Mouse (Mus musculus) intestine, embryonic 15.5 days (tissue): ENCODE measurements around the gene Heatr9. TPM values are rescaled to one million over a fixed set of nuclear protein-coding genes. Genes with fewer than 3 reads are reported as not detected.

Experiments used
- ATAC-seq: fragments of 200-750 bp; cut with Nextera tagmentation; 2 replicates; pipeline ENCODE4 v1.8.0; 2017; ENCODE audit warnings: moderate TSS enrichment, moderate library complexity
- H3K27ac ChIP-seq: fragments of 300-500 bp; sonication (generic); 2 replicates; pipeline ENCODE4 v1.5.1; 2015; ENCODE audit warnings: mild to moderate bottlenecking, inconsistent platforms
- H3K27me3 ChIP-seq: fragments of 300-500 bp; sonication (generic); replicated peaks from 2 replicates; pipeline ENCODE4 v1.6.1; 2015; ENCODE audit warnings: inconsistent platforms
- H3K36me3 ChIP-seq: fragments of 300-500 bp; sonication (generic); 2 replicates; pipeline ENCODE4 v1.6.1; 2015; ENCODE audit warnings: inconsistent platforms
- H3K4me1 ChIP-seq: fragments of 300-500 bp; sonication (generic); replicated peaks from 2 replicates; pipeline ENCODE4 v1.6.1; 2015; ENCODE audit warnings: inconsistent platforms
- H3K4me2 ChIP-seq: fragments of 300-500 bp; sonication (generic); replicated peaks from 2 replicates; pipeline ENCODE4 v1.6.1; 2015; ENCODE audit warnings: mild to moderate bottlenecking, inconsistent platforms
- H3K4me3 ChIP-seq: fragments of 300-500 bp; sonication (generic); replicated peaks from 2 replicates; pipeline ENCODE4 v1.5.1; 2015; ENCODE audit warnings: inconsistent platforms
- H3K9ac ChIP-seq: fragments of 300-500 bp; sonication (generic); 2 replicates; pipeline ENCODE4 v1.6.1; 2015; ENCODE audit warnings: inconsistent platforms
- H3K9me3 ChIP-seq: fragments of 300-500 bp; sonication (generic); 2 replicates; pipeline ENCODE4 v1.6.1; 2016; ENCODE audit warnings: inconsistent platforms
- WGBS: fragments of 180-500 bp; shearing (Covaris S2); methylation state at CpG from one replicate; pipeline ENCODE4 v1.1.7; 2015; 5-methylcytosine and 5-hydroxymethylcytosine counted together
- polyA plus RNA-seq: library from polyadenylated mRNA; unstranded; fragments of >200 nt; fragmentation: Nextera tagmentation; extraction: Ambion mirVana; gene quantifications from 2 replicates; pipeline ENCODE4 v1.2.1, GENCODE M21; 2015

Gene Heatr9
- not detected in 2 replicates for polyA plus RNA-seq

GRCm38 (mm10) chr11:83522075-83522474 is at the start of gene Heatr9:
Gene Heatr9, minus strand, starts transcription at chr11:83522175.
- 92% methylated on average over 3 of the region's 3 CpGs for WGBS

DNA sequence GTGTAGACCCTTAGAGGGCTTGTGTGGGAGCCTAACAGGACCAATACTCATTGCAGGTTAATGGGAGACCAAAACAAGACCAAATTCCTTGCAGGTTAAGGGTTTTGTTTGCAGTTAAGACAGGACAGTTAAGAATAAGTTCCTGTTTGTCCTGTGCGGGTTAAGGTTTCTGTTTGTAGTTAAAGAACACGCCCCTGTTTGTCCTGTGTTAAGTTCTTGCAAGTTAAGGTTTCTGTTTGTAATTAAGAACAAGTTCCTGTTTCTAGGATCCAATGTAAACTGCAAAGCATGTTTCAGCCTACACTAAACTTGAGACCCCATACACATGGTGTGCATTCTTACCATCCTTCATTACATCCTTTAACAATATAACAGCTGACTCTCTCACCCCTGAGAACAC is 48.2 kb upstream of the Heatr9 start:
- WGBS: 75% methylated on average over 2 of the region's 2 CpGs
- H3K4me3 ChIP-seq: no peak overlapping the region
- H3K9me3 ChIP-seq: no peaks in the 10 kb centered on the region
- no peak overlapping the region for H3K9ac ChIP-seq
- no peak overlapping the region for H3K4me2 ChIP-seq
- no peaks in the 10 kb centered on the region for H3K27me3 ChIP-seq
- H3K4me1 ChIP-seq: no peaks in the 10 kb centered on the region
- ATAC-seq: no peak
- no peak overlapping the region for H3K27ac ChIP-seq
- H3K36me3 ChIP-seq: no peaks in the 10 kb centered on the region

More at GRCm38 (mm10) chr11:83522075-83522474, at the start of gene Heatr9:
- H3K36me3 ChIP-seq: no peaks in the 10 kb centered on the region
- H3K9ac ChIP-seq: no peak within 1 kb of the TSS
- no peaks in the 10 kb centered on the region for H3K9me3 ChIP-seq
- H3K4me2 ChIP-seq: no peak within 1 kb of the TSS
- H3K4me3 ChIP-seq: no peak within 1 kb of the TSS
- no peaks in the 10 kb centered on the region for H3K4me1 ChIP-seq
- no peaks in the 10 kb centered on the region for H3K27me3 ChIP-seq
- no peak for ATAC-seq
- H3K27ac ChIP-seq: no peak within 1 kb of the TSS

GRCm38 (mm10) chr11:83569249-83569648 is 47.3 kb upstream of the Heatr9 start:
- Histone ChIP-seq H3K9me3 (no peaks in the 10 kb centered on the region), H3K4me2 (no peak overlapping the region), H3K4me1 (no peaks in the 10 kb centered on the region), H3K4me3 (no peak overlapping the region), H3K27me3 (no peaks in the 10 kb centered on the region), H3K27ac (no peak overlapping the region), H3K9ac (no peak overlapping the region), H3K36me3 (no peaks in the 10 kb centered on the region)
- WGBS: 91% methylated on average over 7 of the region's 7 CpGs
- no peak for ATAC-seq

DNA sequence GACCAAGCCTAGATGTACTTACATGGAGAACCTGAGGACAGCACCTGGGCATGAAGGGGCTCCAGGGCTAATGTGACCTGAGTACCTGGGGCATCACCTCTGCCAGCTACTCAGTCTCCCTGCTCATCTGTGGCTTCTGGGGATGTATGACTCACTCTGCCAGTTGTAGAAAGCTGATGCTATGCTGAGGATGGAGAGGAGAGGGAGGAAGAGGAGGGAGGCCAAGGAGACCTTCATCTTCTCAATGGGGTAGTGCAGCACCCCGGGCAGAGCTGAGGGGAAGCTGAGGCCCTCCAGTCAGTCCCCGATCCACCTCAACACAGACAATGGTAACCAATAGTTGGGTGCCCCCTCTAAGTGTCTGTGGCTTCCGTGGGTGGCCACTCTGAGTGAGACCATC is 46.8 kb upstream of the Heatr9 start:
- H3K4me1 ChIP-seq: no peaks in the 10 kb centered on the region
- no peaks in the 10 kb centered on the region for H3K36me3 ChIP-seq
- no peak overlapping the region for H3K4me3 ChIP-seq
- H3K9me3 ChIP-seq: no peaks in the 10 kb centered on the region
- WGBS: 92% methylated on average over 3 of the region's 3 CpGs
- no peak overlapping the region for H3K9ac ChIP-seq
- no peak for ATAC-seq
- H3K4me2 ChIP-seq: no peak overlapping the region
- no peak overlapping the region for H3K27ac ChIP-seq
- H3K27me3 ChIP-seq: no peaks in the 10 kb centered on the region

DNA sequence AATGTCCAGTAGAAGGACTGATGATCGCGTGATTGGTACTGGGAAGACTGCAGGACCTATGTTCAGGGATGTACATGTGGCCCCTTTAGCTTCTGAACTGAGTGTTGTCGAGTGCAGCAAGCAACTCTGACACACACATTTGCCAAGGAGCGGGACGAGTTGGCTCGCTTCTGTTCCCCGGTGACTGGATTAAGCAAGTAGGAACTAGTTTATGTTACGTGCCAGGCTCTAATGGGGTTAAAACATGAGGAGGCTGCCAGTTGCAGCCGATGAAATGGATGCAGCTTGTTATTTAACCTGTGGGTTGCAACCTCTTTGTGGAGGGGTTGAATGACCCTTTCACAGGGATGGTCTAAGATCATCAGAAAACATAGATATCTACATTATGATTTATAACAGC is 46.1 kb upstream of the Heatr9 start:
- Histone ChIP-seq H3K27me3 (no peaks in the 10 kb centered on the region), H3K36me3 (no peaks in the 10 kb centered on the region), H3K9ac (no peak overlapping the region), H3K4me3 (no peak overlapping the region), H3K27ac (no peak overlapping the region), H3K4me2 (no peak overlapping the region), H3K4me1 (no peaks in the 10 kb centered on the region), H3K9me3 (no peaks in the 10 kb centered on the region)
- ATAC-seq: no peak
- 90% methylated on average over 9 of the region's 9 CpGs for WGBS

GRCm38 (mm10) chr11:83567311-83567710 is 45.3 kb upstream of the Heatr9 start:
- no peaks in the 10 kb centered on the region for H3K4me1 ChIP-seq
- no peaks in the 10 kb centered on the region for H3K27me3 ChIP-seq
- no peaks in the 10 kb centered on the region for H3K36me3 ChIP-seq
- H3K9me3 ChIP-seq: no peaks in the 10 kb centered on the region
- H3K4me3 ChIP-seq: no peak overlapping the region
- H3K9ac ChIP-seq: no peak overlapping the region
- H3K4me2 ChIP-seq: no peak overlapping the region
- ATAC-seq: no peak
- H3K27ac ChIP-seq: no peak overlapping the region
- 68% methylated on average over 7 of the region's 7 CpGs for WGBS

- no peaks in the 10 kb centered on the region for H3K4me1 ChIP-seq
- H3K27me3 ChIP-seq: no peaks in the 10 kb centered on the region
- H3K4me3 ChIP-seq: no peak overlapping the region
- H3K9ac ChIP-seq: no peak overlapping the region
- ATAC-seq: no peak
- no peaks in the 10 kb centered on the region for H3K9me3 ChIP-seq
- no peak overlapping the region for H3K27ac ChIP-seq
- no peak overlapping the region for H3K4me2 ChIP-seq
- H3K36me3 ChIP-seq: no peaks in the 10 kb centered on the region
Observed at GRCm38 (mm10) chr11:83566617-83567016, 44.6 kb upstream of the Heatr9 start.

- Histone ChIP-seq H3K9me3 (no peaks in the 10 kb centered on the region), H3K27me3 (no peaks in the 10 kb centered on the region), H3K4me2 (no peak overlapping the region), H3K36me3 (no peaks in the 10 kb centered on the region), H3K27ac (no peak overlapping the region), H3K4me3 (no peak overlapping the region), H3K9ac (no peak overlapping the region), H3K4me1 (no peaks in the 10 kb centered on the region)
- no peak for ATAC-seq
- 69% methylated on average over 2 of the region's 2 CpGs for WGBS
Observed at GRCm38 (mm10) chr11:83563754-83564153, 41.8 kb upstream of the Heatr9 start.

GRCm38 (mm10) chr11:83562311-83562887 is 40.4 kb upstream of the Heatr9 start:
- Histone ChIP-seq H3K4me2 (no peak overlapping the region), H3K9me3 (no peaks in the 10 kb centered on the region), H3K27ac (no peak overlapping the region), H3K4me3 (no peak overlapping the region), H3K36me3 (no peaks in the 10 kb centered on the region), H3K27me3 (no peaks in the 10 kb centered on the region), H3K9ac (no peak overlapping the region), H3K4me1 (no peaks in the 10 kb centered on the region)
- ATAC-seq: no peak
- 59% methylated on average over 6 of the region's 6 CpGs for WGBS

DNA sequence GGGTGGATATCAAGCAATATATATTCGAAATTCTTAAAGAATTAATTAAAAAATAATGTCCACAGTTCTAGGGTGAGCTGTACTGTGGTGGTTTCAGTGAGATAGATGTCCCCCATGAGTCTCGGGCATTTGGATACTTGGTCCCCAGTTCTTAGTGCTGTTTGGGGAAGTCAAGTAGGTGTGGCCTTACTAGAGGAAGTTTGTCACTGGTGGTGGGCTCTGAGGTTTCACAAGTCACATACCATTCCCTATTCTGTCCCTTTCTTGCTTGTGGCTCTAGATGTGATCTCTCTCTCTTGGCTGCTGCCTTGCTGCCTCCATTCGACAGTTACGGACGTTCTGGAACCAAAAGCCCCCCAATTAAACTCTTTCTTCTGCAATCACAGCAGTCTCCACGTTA is 38.4 kb upstream of the Heatr9 start:
- Histone ChIP-seq H3K4me2 (no peak overlapping the region), H3K4me1 (0 out of 2 replicates have a peak, but pooled peaks cover 7% of the 10 kb centered on the region), H3K9ac (no peak overlapping the region), H3K36me3 (no peaks in the 10 kb centered on the region), H3K9me3 (no peaks in the 10 kb centered on the region), H3K27me3 (no peaks in the 10 kb centered on the region), H3K27ac (no peak overlapping the region), H3K4me3 (no peak overlapping the region)
- ATAC-seq: no peak
- WGBS: 76% methylated on average over 6 of the region's 6 CpGs

- Histone ChIP-seq H3K27me3 (no peaks in the 10 kb centered on the region), H3K4me1 (0 out of 2 replicates have a peak, but pooled peaks cover 7% of the 10 kb centered on the region), H3K4me2 (no peak overlapping the region), H3K9me3 (no peaks in the 10 kb centered on the region), H3K9ac (no peak overlapping the region), H3K36me3 (no peaks in the 10 kb centered on the region), H3K4me3 (no peak overlapping the region), H3K27ac (no peak overlapping the region)
- WGBS: 76% methylated on average over 10 of the region's 10 CpGs
- no peak for ATAC-seq
Observed at GRCm38 (mm10) chr11:83557074-83557473, 35.1 kb upstream of the Heatr9 start.

GRCm38 (mm10) chr11:83556085-83556781 is 34.3 kb upstream of the Heatr9 start:
- no peak overlapping the region for H3K27ac ChIP-seq
- no peaks in the 10 kb centered on the region for H3K36me3 ChIP-seq
- no peak overlapping the region for H3K9ac ChIP-seq
- no peaks in the 10 kb centered on the region for H3K27me3 ChIP-seq
- H3K4me3 ChIP-seq: no peak overlapping the region
- H3K4me1 ChIP-seq: 0 out of 2 replicates have a peak, but pooled peaks cover 7% of the 10 kb centered on the region
- peak; percentile 39; the same call in 1 of the 2 replicates for ATAC-seq
- 32% methylated on average over 8 of the region's 8 CpGs for WGBS
- no peaks in the 10 kb centered on the region for H3K9me3 ChIP-seq
- no peak overlapping the region for H3K4me2 ChIP-seq

GRCm38 (mm10) chr11:83551668-83552067 is 29.7 kb upstream of the Heatr9 start:
- no peaks in the 10 kb centered on the region for H3K9me3 ChIP-seq
- H3K36me3 ChIP-seq: no peaks in the 10 kb centered on the region
- no peak for ATAC-seq
- no peak overlapping the region for H3K27ac ChIP-seq
- no peak overlapping the region for H3K4me3 ChIP-seq
- 0 out of 2 replicates have a peak, but pooled peaks cover 5% of the 10 kb centered on the region for H3K4me1 ChIP-seq
- WGBS: 80% methylated on average over 5 of the region's 5 CpGs
- H3K27me3 ChIP-seq: no peaks in the 10 kb centered on the region
- no peak overlapping the region for H3K9ac ChIP-seq
- H3K4me2 ChIP-seq: no peak overlapping the region
